Mouse (Mus musculus) liver (tissue): ENCODE results near the gene Rfxank.

ENCODE experiments used
- DNase-seq: peaks from one replicate; pipeline ENCODE4 v3.0.0-alpha.2; 2020; ENCODE audit warnings: mixed read lengths

The Rfxank gene

GRCm38 (mm10) chr8:70104506-70104905 is 34.4 kb downstream of the Rfxank start:
- peak; percentile 47 for DNase-seq

- DNase-seq, result no peak
These were observed 38.7 kb downstream of the Rfxank start for GRCm38 (mm10) chr8:70100241-70100640.

GRCm38 (mm10) chr8:70099276-70099675 is 39.7 kb downstream of the Rfxank start:
- no peak for DNase-seq

DNA sequence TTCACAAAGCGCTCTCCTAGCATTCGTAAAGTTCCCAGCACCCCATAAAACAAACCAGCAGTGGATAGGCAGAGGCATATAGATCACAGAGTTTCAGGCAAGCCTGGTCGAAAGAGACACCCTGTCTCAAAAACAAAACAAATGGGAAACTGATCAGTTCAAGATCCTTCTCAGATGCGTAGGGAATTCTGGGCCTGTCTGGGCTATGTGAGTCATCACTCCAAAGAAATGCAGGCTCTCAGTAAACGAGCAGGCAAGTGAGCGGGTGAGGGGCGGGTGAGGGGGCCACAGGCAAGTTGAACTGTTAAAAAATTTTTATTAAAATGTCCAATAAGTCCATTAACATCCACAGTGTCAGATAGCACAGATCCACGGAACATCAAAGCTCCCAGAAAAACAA is 46.2 kb downstream of the Rfxank start:
- no peak for DNase-seq

DNA sequence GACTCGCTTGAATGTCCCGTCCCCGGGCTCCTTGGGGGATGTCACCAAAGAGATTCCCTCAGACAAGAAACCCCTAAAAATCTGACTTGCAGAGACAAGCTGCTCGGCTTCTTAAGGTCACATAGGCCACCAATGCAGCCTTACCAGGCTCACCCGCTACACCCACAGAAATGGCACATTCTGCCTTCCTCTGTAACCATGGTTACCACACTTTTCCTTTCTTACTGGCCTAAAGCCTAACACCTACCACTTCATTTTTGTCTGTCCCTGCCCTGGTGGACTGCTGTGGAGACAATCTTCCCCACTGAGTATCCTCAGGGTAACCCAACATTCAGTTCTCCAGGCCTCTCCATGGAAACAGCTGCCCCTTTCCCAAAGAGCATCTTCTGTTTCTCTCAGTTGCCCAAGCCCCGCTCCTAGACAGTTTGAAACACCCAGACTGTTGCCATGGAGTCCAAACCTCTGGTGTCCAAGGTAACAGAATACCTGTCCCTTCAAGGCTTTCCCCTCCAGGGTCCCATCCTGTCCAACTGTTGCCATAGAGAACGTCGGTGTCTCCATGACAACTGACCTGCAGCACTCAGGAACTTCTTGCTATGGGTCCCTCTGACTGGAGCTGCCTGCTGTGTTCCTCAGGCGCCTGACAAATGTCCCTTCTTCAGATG is 49.5 kb downstream of the Rfxank start:
- no peak for DNase-seq

- peak; percentile 38 for DNase-seq
These were observed 50.9 kb downstream of the Rfxank start for GRCm38 (mm10) chr8:70087836-70088650.

- DNase-seq, result peak; percentile 25
These were observed 51.7 kb downstream of the Rfxank start for GRCm38 (mm10) chr8:70087237-70087636.

- DNase-seq, result no peak
These were observed 52.8 kb downstream of the Rfxank start for GRCm38 (mm10) chr8:70086151-70086550.

DNA sequence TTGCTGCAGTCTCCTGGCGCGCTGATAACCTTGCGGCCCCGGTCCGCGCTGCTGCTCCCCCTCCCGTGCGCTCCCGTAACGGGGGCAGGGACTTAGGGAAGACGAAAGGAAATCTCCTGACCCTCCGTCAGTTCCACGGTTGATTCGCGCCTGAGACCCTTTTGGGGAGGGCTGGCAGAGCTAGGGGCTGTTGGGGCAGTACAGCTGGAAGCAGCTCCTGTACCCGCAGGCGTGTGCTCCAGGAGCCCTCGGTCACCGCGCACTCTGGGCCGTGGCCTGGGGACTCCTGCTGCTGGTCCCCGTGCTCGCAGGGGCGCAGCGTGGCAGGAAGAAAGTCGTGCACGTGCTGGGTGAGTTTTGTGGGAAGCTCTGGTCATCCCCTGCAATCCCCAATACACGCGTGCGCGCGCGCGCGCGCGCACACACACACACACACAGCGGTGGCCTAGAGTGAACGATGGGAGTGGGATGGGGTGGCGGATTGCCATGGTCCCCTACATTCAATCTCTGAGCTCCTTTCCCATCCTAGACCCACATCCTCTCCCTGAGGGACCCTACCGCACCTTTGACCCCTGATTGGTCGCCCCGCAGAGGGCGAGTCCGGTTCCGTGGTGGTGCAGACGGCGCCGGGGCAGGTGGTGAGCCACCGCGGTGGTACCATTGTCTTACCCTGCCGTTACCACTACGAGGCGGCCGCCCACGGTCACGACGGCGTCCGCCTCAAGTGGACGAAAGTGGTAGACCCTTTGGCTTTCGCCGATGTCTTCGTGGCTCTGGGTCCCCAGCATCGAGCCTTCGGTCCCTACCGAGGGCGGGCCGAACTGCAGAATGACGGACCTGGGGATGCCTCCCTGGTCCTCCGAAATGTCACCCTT is 54.5 kb downstream of the Rfxank start:
- no peak for DNase-seq

DNA sequence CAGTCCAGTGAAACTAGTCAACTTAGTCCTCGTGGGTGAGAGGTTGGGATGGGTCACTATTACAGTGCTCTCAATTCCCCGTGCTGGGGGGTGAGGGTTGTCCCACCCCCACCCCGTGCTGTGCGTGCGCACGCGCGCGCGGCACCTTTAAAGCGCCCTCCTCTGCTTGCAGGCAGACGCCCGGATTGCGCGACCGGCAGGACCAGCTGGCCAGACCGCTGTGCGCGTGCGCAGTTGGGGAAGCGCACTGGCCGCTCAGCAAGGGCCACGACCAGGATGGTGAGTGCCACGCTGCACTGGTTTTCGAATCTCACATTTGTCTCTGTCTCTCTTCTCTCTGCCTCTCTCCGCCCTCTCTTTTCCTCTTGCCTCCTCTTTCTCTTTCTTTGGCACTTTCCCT is 55.7 kb downstream of the Rfxank start, which contains the start of gene Hapln4:
TSS of gene Hapln4 (plus strand) at position 173 of the 400 bp plus-strand sequence.
- DNase-seq, result peak; percentile 55

DNA sequence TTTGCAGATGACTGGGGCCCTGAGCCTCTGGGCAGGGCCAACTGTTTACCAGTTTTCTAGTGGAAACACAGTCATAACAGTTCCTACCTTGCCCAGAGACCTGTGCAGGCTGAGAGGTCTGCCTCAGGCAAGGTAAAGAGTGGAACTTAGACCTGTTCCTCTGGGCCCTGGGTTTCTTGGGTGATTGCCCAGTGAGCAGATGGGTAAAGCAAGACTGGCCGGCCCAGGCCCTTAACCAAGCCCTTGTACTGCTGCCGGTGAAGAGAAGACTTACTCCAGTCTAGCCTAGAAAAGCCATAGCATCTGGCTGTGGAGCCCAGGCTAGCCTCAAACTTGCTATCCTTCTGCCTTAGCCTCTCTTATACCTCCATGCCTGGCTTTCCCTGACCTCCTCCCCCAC is 57.0 kb downstream of the Rfxank start:
- no peak for DNase-seq
